Mouse (Mus musculus): Measurements from ENCODE around the gene Mrps10.

- no peak for TF ChIP-seq POLR2A (IDR thresholded peaks at IDR 0.05; ENCODE audit: borderline replicate concordance, insufficient read depth, low read length)
- TF ChIP-seq CTCF (IDR thresholded peaks at IDR 0.05; ENCODE audit: borderline replicate concordance, insufficient read depth, low read depth, low read length): no peak
These were observed 18.9 kb upstream of the Mrps10 start for GRCm38 (mm10) chr17:47349721-47350319.

All from cerebellum, adult 2 months (tissue).